Mouse (Mus musculus) MEL (cell line): ENCODE measurements at regions not wholly inside any gene's neighbourhood (a gene's known extent, or its start where the extent isn't known, plus 50 kb on each side); places are given as distances from the start of the nearest gene placed in this dataset.

Source experiments
- CTCF ChIP-seq, 3 experiments: IDR thresholded peaks in 2 of 3; conservative IDR thresholded peaks in 1 of 3; 2 replicates each; pipeline ENCODE4 v1.5.1; 2011 to 2012; ENCODE audit warnings: low read length in 3 of 3, low read depth in 2 of 3, mild to moderate bottlenecking in 2 of 3, improper control_type of control experiment in 1 of 3, inconsistent platforms in 1 of 3, mixed read lengths in 1 of 3, moderate library complexity in 1 of 3; ENCODE audit not compliant: control insufficient read depth in 1 of 3, insufficient read depth in 1 of 3, poor library complexity in 1 of 3, severe bottlenecking in 1 of 3
- EP300 ChIP-seq, 2 experiments: IDR thresholded peaks; 2 replicates each; pipeline ENCODE4 v1.6.1; 2011; ENCODE audit warnings: improper control_type of control experiment in 2 of 2, low read length in 2 of 2, low read depth in 1 of 2, mild to moderate bottlenecking in 1 of 2
- NRF1 ChIP-seq: IDR thresholded peaks from 2 replicates; pipeline ENCODE4 v1.6.1; 2014; ENCODE audit warnings: low read depth, mild to moderate bottlenecking, inconsistent platforms, low read length, improper control_type of control experiment, moderate library complexity; ENCODE audit not compliant: poor library complexity, insufficient read depth, severe bottlenecking
- TAL1 ChIP-seq: IDR thresholded peaks from 2 replicates; pipeline ENCODE4 v1.6.1; 2012; ENCODE audit warnings: mild to moderate bottlenecking, inconsistent platforms, low read length, moderate library complexity, mixed read lengths
- UBTF ChIP-seq: IDR thresholded peaks from 2 replicates; pipeline ENCODE4 v1.6.1; 2012; ENCODE audit warnings: low read depth, mild to moderate bottlenecking, inconsistent platforms, low read length, improper control_type of control experiment, moderate library complexity, borderline replicate concordance; ENCODE audit not compliant: insufficient read depth
- ZC3H11A ChIP-seq: IDR thresholded peaks from 2 replicates; pipeline ENCODE4 v1.6.1; 2012; ENCODE audit warnings: low read depth, mild to moderate bottlenecking, inconsistent platforms, low read length, improper control_type of control experiment

GRCm38 (mm10) chr14:17429157-17429556, 230.9 kb upstream of the Thrb start:
- TF ChIP-seq UBTF (no peak), NRF1 (no peak), CTCF (IDR thresholded peaks at IDR 0.05 in 2 of 3, conservative IDR thresholded peaks at IDR 0.05 in 1 of 3; ENCODE audit: control insufficient read depth in 1 of 3, insufficient read depth in 1 of 3, low read depth in 2 of 3, low read length in 3 of 3, poor library complexity in 1 of 3, severe bottlenecking in 1 of 3) (no peak), ZC3H11A (no peak), TAL1 (no peak), EP300 (IDR thresholded peaks at IDR 0.05; ENCODE audit: low read depth in 1 of 2, low read length in 2 of 2) (no peak)
